Mouse (Mus musculus) thymus, postnatal 25 days (tissue): ENCODE results near the gene Tac2.
"Not testable (repeated sequence)": the region's sequence is repeated elsewhere in the genome, so short reads cannot be mapped to it uniquely, and the experiment has no call there.

Source experiments
- DNase-seq: peaks from one replicate; pipeline ENCODE4 v3.0.0; 2022

The Tac2 gene

GRCm38 (mm10) chr10:127759181-127760110, 35.2 kb downstream of the Tac2 start, which contains the start of the genes Rdh1 and Rdh16f1:
Rdh1 (plus strand) TSS chr10:127759721.
Rdh16f1 (plus strand) TSS chr10:127759787.
- DNase-seq = no peak

DNA sequence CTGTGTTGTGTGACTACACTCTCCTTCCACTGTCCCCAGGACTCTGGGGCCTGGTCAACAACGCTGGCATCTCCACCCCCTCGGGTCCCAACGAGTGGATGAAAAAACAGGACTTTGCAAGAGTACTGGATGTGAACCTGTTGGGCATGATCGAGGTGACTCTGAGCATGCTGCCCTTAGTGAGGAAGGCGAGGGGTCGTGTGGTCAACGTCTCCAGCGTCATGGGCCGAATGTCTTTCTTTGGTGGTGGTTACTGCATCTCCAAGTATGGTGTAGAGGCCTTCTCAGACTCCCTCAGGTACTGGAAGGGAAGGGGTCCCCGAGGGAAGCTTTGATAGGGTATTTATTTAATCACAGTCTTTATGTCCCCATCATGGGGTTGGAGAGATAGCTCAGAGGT, 38.6 kb downstream of the Tac2 start:
- not testable (repeated sequence) for DNase-seq

DNA sequence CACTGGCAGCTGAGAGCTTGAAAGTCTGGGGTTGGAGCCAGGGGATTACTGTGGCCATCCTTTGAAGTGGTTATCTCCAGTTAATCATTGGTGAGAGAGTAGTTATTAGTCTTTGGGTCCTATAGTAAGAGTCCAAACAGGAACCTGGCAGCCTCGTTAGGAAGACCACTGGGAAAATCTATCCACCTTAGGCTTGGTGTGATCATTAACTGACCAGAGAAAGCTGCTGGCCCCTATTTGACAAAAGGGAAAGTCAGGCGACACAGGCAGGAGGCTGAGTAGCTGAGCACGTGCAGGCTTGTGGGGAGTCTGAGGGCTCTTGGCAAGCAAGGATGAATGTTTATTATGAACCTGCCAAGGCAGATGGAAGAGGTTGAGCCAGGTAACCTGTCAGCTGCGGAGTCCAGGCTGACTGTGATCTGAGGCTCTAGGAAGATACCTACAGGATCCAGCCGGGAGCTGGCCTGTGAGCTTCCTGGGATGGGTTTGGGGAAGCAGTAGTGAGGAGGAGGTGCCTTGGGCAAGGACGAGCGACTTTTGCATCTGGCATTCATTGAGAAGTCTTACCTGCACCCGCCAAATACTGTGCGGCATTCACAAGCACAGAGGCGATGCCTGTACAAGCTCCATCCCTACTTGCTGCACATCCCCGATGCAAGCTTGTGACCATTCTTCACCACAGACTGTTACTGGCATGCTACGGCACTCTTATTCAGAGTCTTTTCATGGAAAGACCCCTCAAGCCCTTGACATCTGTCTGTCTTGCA, 39.8 kb downstream of the Tac2 start:
- no peak for DNase-seq

- no peak for DNase-seq
These were observed 42.3 kb downstream of the Tac2 start for GRCm38 (mm10) chr10:127766564-127766963.

- no peak for DNase-seq
These were observed 51.7 kb downstream of the Tac2 start, which contains the start of gene Rdh9 for GRCm38 (mm10) chr10:127776011-127776410. Rdh9 (plus strand) TSS chr10:127776386.
